Mouse (Mus musculus) left cerebral cortex, postnatal 14 days (tissue): ENCODE results near the gene Atp1a1. TPM values are rescaled to one million over a fixed set of nuclear protein-coding genes. Genes with fewer than 3 reads are reported as not detected.

Experiments
- DNase-seq, 2 experiments: peaks; one replicate each; pipeline ENCODE4 v3.0.0; 2021 to 2022; ENCODE audit warnings: low spot score in 2 of 2, mixed read lengths in 1 of 2
- intact Hi-C: fragments of 180-260 bp; cut with DNase I; formaldehyde crosslinking; loops from one replicate; pipeline ENCODE4 v1.15.1; 2025
- total RNA-seq, 2 experiments: library from RNA; stranded (reverse); gene quantifications; 2 replicates each; pipeline ENCODE4 v1.2.3; 2021

Gene Atp1a1
- total RNA-seq, 2 experiments from 2014 or later = 1,135 to 1,354 TPM

- no peak for DNase-seq
- intact Hi-C loops = no loop called here
Measured at GRCm38 (mm10) chr3:101617007-101617406, 12.5 kb upstream of the Atp1a1 start.

GRCm38 (mm10) chr3:101615856-101616255 lies 11.4 kb upstream of the Atp1a1 start:
- intact Hi-C loops = no loop called here
- no peak for DNase-seq

GRCm38 (mm10) chr3:101611813-101612491 lies 7.5 kb upstream of the Atp1a1 start:
- intact Hi-C loops = no loop called here
- DNase-seq = no peak

- intact Hi-C loops = no loop called here
- DNase-seq = no peak
Measured at GRCm38 (mm10) chr3:101611012-101611812, 6.7 kb upstream of the Atp1a1 start.

GRCm38 (mm10) chr3:101609302-101609701 lies 4.8 kb upstream of the Atp1a1 start:
- DNase-seq = peak in 1 of 2 experiments; percentile 26
- intact Hi-C loops = no loop called here

- intact Hi-C loops = no loop called here
- DNase-seq = peak in 1 of 2 experiments; percentile 31
Measured at GRCm38 (mm10) chr3:101606861-101607455, 2.5 kb upstream of the Atp1a1 start.

- intact Hi-C loops = loop anchor here (2.0 kb wide), 1 partner anchor 197 kb away; no protein-coding TSS in a partner anchor
- DNase-seq = no peak
Measured at GRCm38 (mm10) chr3:101605721-101606120, 1.2 kb upstream of the Atp1a1 start.

GRCm38 (mm10) chr3:101605291-101605690 lies 807 bp upstream of the Atp1a1 start:
- intact Hi-C loops = loop anchor here (2.0 kb wide), 1 partner anchor 198 kb away; no protein-coding TSS in a partner anchor
- DNase-seq = no peak

- peak; percentile 31 to 66 for DNase-seq
- intact Hi-C loops = loop anchor here (2.0 to 5.0 kb wide), 2 partner anchors 102 to 199 kb away; no protein-coding TSS in a partner anchor
Measured at GRCm38 (mm10) chr3:101603661-101604549, 579 bp downstream of the Atp1a1 start.

- DNase-seq = peak in 1 of 2 experiments; percentile 21
- intact Hi-C loops = loop anchor here (5.0 kb wide), 1 partner anchor 101 kb away; no protein-coding TSS in a partner anchor
Measured at GRCm38 (mm10) chr3:101603194-101603593, 1.3 kb downstream of the Atp1a1 start.

- intact Hi-C loops = loop anchor here (5.0 kb wide), 1 partner anchor 100 kb away; no protein-coding TSS in a partner anchor
- DNase-seq = no peak
Measured at GRCm38 (mm10) chr3:101602511-101603055, 1.9 kb downstream of the Atp1a1 start.

GRCm38 (mm10) chr3:101601687-101602086 lies 2.8 kb downstream of the Atp1a1 start:
- DNase-seq = no peak
- intact Hi-C loops = loop anchor here (5.0 kb wide), 1 partner anchor 99 kb away; no protein-coding TSS in a partner anchor

GRCm38 (mm10) chr3:101601003-101601525 lies 3.4 kb downstream of the Atp1a1 start:
- intact Hi-C loops = loop anchor here (5.0 kb wide), 1 partner anchor 99 kb away; no protein-coding TSS in a partner anchor
- DNase-seq = no peak

GRCm38 (mm10) chr3:101599920-101600741 lies 4.4 kb downstream of the Atp1a1 start:
- peak in 1 of 2 experiments; percentile 32 for DNase-seq
- intact Hi-C loops = loop anchor here (5.0 kb wide), 2 partner anchors 98 to 147 kb away; no protein-coding TSS in a partner anchor

- DNase-seq = no peak
- intact Hi-C loops = loop anchor here (5.0 kb wide), 1 partner anchor 148 kb away; no protein-coding TSS in a partner anchor
Measured at GRCm38 (mm10) chr3:101599191-101599919, 5.1 kb downstream of the Atp1a1 start.

GRCm38 (mm10) chr3:101598231-101598905 lies 6.1 kb downstream of the Atp1a1 start:
- intact Hi-C loops = loop anchor here (5.0 kb wide), 1 partner anchor 149 kb away; no protein-coding TSS in a partner anchor
- DNase-seq = no peak
